Mouse (Mus musculus) A20 (cell line): ENCODE results near the gene Cplx2.

Source experiments
- DNase-seq: peaks from one replicate; pipeline ENCODE4 v3.0.0-alpha.2; 2011; ENCODE audit warnings: low read depth, low spot score

The Cplx2 gene

DNA sequence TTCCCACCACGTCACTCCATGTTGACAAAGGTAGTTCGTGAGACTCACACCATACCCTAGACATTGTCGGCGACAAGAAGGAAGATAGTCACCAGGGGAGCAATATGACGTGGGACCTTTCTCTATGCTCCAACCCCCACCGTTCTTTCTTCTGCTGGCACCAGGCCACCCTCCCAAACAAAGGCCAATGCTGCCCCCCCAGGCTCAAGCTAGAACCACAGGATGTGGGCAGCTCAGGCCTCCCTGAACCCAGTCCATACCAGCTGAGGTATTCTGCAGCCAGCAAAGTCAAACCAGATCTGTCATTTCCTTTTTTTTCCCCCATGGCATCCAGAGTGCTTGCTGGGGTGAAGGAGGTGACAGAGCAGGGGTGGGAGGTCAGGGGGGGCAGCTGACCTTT is 3.4 kb upstream of the Cplx2 start:
- peak; percentile 9 for DNase-seq

DNA sequence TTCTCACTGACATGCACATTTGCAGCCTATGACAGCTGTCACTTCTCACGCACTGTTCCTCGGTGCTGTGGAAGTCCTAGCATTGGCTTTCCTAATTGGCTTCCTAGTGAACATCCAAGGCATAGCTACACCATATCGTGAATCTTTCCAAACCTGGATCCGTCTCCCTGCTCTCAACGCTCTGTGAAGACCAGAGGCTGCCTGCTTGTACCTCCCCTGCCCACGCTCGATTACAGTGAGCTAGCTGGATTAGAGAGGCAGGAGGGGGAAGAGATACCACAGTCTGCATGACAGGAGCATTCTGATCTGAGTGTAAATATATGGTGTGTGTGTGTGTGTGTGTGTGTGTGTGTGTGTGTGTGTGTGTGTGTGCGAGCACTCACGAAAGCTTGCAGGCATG is 3.0 kb upstream of the Cplx2 start:
- DNase-seq: no peak

GRCm38 (mm10) chr13:54371387-54372330 is 510 bp downstream of the Cplx2 start:
- DNase-seq: peak; percentile 77

- DNase-seq: peak; percentile 72
These were observed 1.5 kb downstream of the Cplx2 start for GRCm38 (mm10) chr13:54372665-54373064.

GRCm38 (mm10) chr13:54374106-54374706 is 3.1 kb downstream of the Cplx2 start:
- no peak for DNase-seq

GRCm38 (mm10) chr13:54375497-54376495 is 4.6 kb downstream of the Cplx2 start:
- peak; percentile 82 for DNase-seq

GRCm38 (mm10) chr13:54376736-54377135 is 5.6 kb downstream of the Cplx2 start:
- no peak for DNase-seq

DNA sequence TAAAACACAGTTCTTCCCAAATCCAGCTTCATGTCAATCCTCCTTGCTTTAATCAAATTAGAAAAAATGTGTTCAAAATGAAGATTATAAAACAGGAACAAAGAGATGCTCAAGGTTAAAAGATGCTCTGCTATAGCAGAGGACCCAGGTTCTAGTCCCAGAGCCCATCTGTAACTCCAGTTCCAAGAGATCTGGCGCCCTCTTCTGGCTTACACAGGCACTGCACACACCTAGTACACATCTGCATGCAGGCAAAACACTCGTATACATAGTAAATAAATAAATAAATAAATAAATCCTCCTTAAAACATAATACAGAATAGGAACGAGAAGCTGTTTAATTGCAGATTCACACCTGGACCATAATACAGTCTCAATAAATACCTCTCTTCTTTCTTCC is 6.9 kb downstream of the Cplx2 start:
- DNase-seq: peak; percentile 48

DNA sequence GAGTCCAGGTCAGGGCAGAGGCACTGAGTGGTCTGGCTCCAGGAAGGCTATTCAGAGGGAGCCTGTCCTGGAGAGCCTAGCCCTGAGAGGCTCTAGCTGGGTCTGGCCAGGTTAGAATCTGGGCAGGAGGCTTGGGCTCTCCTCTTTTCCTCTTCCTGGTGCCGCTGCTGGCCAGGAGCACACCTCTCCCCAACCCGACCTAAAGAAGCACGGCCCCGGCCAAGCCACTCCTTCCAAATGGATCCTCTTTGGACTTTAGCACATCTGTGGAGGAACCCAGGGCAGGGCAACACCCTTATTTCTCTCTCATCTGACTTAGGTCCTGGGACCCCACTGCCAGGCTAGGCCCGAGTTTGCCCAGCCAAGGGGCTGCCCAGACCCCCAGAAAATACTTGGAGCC is 9.3 kb downstream of the Cplx2 start:
- no peak for DNase-seq

- DNase-seq: peak; percentile 48
These were observed 10.2 kb downstream of the Cplx2 start for GRCm38 (mm10) chr13:54381396-54381795.

DNA sequence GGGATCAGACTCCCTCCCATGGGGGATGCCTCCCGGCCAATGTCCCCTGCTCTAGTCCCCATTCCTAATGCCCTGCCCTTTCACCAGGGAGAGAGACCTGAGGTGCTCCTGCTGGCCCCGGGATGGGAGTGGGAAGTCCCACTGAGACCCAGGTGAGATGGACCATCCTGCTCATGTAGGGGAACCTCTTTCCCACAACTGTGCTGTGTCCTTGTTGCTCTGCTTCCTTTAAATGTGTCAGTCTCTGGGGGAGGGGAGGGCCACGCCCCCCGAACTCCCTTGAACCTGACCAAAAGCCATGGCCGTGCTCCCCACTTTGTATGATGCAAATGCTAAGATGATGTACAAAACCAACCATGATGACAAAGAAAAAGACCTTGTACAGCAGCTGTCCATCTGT is 12.4 kb downstream of the Cplx2 start:
- DNase-seq: no peak

- DNase-seq: no peak
These were observed 13.4 kb downstream of the Cplx2 start for GRCm38 (mm10) chr13:54384518-54384917.

DNA sequence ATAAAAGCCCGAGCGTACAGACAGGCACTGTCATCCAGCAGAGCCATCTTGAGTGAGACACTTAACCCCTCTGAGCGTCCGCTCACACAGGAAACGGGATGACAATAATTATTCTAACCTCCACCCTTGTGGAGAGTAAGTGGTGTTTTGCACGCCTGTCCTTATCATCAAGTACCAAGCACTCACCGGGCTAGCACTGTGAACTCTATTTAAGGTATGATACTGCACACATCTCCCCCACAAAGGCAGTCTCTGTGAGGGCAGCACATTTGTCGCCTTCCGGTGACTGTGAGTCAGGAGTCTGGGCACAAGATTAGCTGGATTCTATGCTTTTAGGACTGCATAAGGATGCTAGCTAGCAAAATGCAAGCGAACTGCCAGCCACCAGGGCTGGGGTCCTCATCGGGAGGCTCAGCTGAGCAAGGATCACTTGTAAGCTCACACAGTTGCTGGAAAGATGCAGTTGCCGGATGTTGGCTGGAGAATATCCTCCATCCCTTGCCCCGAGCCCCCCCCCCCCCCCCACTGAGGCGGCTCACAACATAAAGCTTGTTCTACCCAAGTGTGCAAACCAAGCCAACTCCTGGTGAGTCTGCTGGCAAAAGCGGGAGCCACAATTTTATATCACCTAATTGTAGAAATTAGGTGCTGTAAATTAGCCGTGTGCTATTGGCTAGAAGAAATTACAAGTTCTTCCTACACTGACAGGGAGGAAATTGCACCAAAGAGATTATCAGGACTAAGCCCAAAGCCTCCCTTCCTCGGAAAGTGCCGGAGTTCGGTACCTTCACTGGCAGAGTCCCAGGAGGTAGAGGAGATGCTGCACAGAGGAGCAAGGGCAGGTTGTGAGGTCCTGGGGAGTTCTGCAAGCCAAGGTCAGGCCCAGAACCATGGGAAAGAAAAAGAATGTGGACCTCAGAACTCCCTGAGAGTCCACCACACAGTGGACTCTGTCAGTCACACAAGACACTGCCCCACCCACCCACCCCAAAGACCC is 14.2 kb downstream of the Cplx2 start:
- no peak for DNase-seq

GRCm38 (mm10) chr13:54389971-54390564 is 18.9 kb downstream of the Cplx2 start:
- DNase-seq: no peak

DNA sequence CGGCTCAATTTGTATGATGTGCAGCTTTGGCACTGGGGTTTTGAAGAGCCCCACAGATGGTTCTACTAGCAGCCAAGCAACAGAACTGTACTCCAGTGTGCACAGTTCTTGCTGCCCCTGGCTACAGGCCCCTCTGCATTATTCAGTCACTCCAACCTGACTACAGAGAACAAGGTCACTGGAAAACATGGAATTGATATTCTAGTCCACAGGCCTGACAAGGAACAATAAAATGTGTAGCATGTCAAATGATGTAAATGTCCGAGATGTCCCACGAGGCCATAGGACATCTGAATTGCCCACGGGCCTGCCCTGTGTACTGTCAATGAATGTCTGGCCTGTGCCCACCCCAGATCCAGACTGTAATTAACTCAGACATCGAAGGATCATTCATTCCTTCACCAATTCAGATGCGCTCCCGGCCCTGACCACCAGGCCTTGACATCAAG is 19.4 kb downstream of the Cplx2 start:
- DNase-seq: no peak

GRCm38 (mm10) chr13:54391313-54391712 is 20.2 kb downstream of the Cplx2 start:
- DNase-seq: no peak

DNA sequence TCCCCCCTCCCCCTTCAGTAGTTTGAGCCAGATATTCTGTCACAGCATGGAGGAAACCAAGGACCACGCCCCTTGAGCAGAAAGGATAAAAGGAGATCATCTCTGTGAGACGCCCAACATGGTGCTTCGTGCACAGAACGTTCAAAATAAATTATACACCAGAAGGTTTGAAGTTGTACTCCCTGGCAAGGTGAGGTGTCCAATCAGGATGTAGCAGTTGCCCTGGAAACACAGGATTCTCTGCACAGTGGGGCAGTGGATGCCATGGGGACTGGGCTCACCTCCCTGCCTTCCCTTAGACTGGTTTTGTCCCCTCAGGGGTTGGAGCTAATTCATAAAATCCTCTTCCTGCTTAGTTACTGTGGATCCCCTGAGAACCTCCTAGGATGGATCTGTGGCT is 25.9 kb downstream of the Cplx2 start:
- no peak for DNase-seq

GRCm38 (mm10) chr13:54400565-54401179 is 29.5 kb downstream of the Cplx2 start:
- DNase-seq: no peak

DNA sequence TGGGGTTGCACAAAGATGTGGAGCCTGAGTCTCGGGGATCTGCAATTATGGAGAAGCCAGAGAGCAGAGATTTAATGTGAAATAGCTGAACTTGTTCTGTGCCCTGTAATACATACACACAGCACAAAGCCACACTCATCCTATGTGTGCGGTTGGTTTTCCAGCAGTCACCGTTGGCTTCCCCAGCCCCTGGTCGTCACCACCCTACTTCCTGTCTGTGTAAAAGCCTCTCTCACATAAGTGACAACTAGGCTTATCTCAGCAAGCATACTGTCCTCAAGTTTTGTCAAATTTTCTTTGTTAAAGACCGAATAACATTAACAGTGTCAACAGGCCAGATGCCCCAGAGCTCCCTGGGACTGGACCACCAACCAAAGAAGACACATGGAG is 30.0 kb downstream of the Cplx2 start:
- no peak for DNase-seq

- DNase-seq: no peak
These were observed 31.2 kb downstream of the Cplx2 start for GRCm38 (mm10) chr13:54402346-54402745.
